Mouse (Mus musculus): ENCODE data around the gene Ecm2.

The Ecm2 gene

GRCm38 (mm10) chr13:49504510-49504909 is at the start of gene Ecm2:
Gene Ecm2 (plus strand): TSS chr13:49504810.
- ChIA-PET CTCF (no interaction called here), POLR2A (no interaction called here)

GRCm38 (mm10) chr13:49460276-49460675 is 44.3 kb upstream of the Ecm2 start:
- POLR2A ChIA-PET, result interaction anchor here in 1 of 4 experiments (2.6 kb wide), 1 partner anchor 9 kb away, joined by 6 read pairs; no protein-coding TSS in a partner anchor
- CTCF ChIA-PET, result interaction anchor here in 2 of 4 experiments (0.5 to 1.8 kb wide), 2 partner anchors 11 to 134 kb away, joined by 5 to 6 read pairs; no protein-coding TSS in a partner anchor

- ChIA-PET CTCF (interaction anchor here in 3 of 4 experiments (0.5 to 1.9 kb wide), 3 partner anchors 11 to 135 kb away, joined by 5 to 6 read pairs (median 5); no protein-coding TSS in a partner anchor), POLR2A (interaction anchor here in 3 of 4 experiments (0.5 to 1.9 kb wide), 5 partner anchors 9 to 930 kb away, joined by 3 to 6 read pairs (median 5); no protein-coding TSS in a partner anchor)
These were observed 43.8 kb upstream of the Ecm2 start for GRCm38 (mm10) chr13:49460692-49461414.

GRCm38 (mm10) chr13:49461458-49462132 is 43.0 kb upstream of the Ecm2 start:
- ChIA-PET POLR2A (interaction anchor here in 2 of 4 experiments (1.0 to 1.9 kb wide), 5 partner anchors 9 to 14 kb away, joined by 3 to 6 read pairs (median 4); no protein-coding TSS in a partner anchor), CTCF (interaction anchor here in 2 of 4 experiments (1.6 to 1.9 kb wide), 2 partner anchors 12 kb away, joined by 5 to 6 read pairs; no protein-coding TSS in a partner anchor)

GRCm38 (mm10) chr13:49462921-49463320 is 41.7 kb upstream of the Ecm2 start:
- ChIA-PET CTCF (interaction anchor here in 1 of 4 experiments (0.6 kb wide), 1 partner anchor 316 kb away, joined by 3 read pairs; no protein-coding TSS in a partner anchor), POLR2A (interaction anchor here in 2 of 4 experiments (1.3 to 2.1 kb wide), 3 partner anchors 8 to 13 kb away, joined by 3 to 9 read pairs (median 6); no protein-coding TSS in a partner anchor)

- CTCF ChIA-PET, result no interaction called here
- POLR2A ChIA-PET, result interaction anchor here in 2 of 4 experiments (0.8 to 1.7 kb wide), 3 partner anchors 10 to 45 kb away, joined by 3 read pairs; partner anchors contain the start of gene Ippk (in 1 of the 2)
These were observed 38.7 kb upstream of the Ecm2 start for GRCm38 (mm10) chr13:49465875-49466274.

- CTCF ChIA-PET, result interaction anchor here in 2 of 4 experiments (0.7 to 1.1 kb wide), 2 partner anchors 17 to 785 kb away, joined by 3 read pairs; no protein-coding TSS in a partner anchor
- POLR2A ChIA-PET, result interaction anchor here in 2 of 4 experiments (0.6 to 1.7 kb wide), 6 partner anchors 11 to 107 kb away, joined by 3 read pairs; partner anchors contain the start of gene Ippk (in 1 of the 2)
These were observed 38.1 kb upstream of the Ecm2 start for GRCm38 (mm10) chr13:49466393-49467075.

- CTCF ChIA-PET, result interaction anchor here in 1 of 4 experiments (1.1 kb wide), 1 partner anchor 18 kb away, joined by 3 read pairs; no protein-coding TSS in a partner anchor
- POLR2A ChIA-PET, result interaction anchor here in 1 of 4 experiments (1.1 to 2.4 kb wide), 3 partner anchors 11 to 75 kb away, joined by 3 to 12 read pairs (median 3); no protein-coding TSS in a partner anchor
These were observed 37.0 kb upstream of the Ecm2 start for GRCm38 (mm10) chr13:49467585-49467984.

GRCm38 (mm10) chr13:49469002-49469401 is 35.6 kb upstream of the Ecm2 start:
- ChIA-PET CTCF (interaction anchor here in 2 of 4 experiments (1.0 to 1.2 kb wide), 2 partner anchors 19 to 20 kb away, joined by 3 read pairs; no protein-coding TSS in a partner anchor), POLR2A (interaction anchor here in 2 of 4 experiments (1.1 to 3.0 kb wide), 5 partner anchors 10 to 213 kb away, joined by 3 to 12 read pairs (median 6); partner anchors contain the start of gene Iars (in 1 of the 2))

- ChIA-PET POLR2A (interaction anchor here in 2 of 4 experiments (1.0 to 3.0 kb wide), 3 partner anchors 8 to 212 kb away, joined by 3 to 12 read pairs (median 3); partner anchors contain the start of gene Iars (in 1 of the 2)), CTCF (no interaction called here)
These were observed 34.3 kb upstream of the Ecm2 start for GRCm38 (mm10) chr13:49470319-49470718.

GRCm38 (mm10) chr13:49470806-49471205 is 33.8 kb upstream of the Ecm2 start:
- ChIA-PET POLR2A (interaction anchor here in 2 of 4 experiments (1.0 to 3.0 kb wide), 2 partner anchors 9 to 12 kb away, joined by 3 to 12 read pairs; no protein-coding TSS in a partner anchor), CTCF (interaction anchor here in 1 of 4 experiments (1.0 kb wide), 1 partner anchor 21 kb away, joined by 3 read pairs; no protein-coding TSS in a partner anchor)

GRCm38 (mm10) chr13:49471981-49472675 is 32.5 kb upstream of the Ecm2 start:
- CTCF ChIA-PET, result no interaction called here
- POLR2A ChIA-PET, result interaction anchor here in 1 of 4 experiments (1.1 kb wide), 1 partner anchor 10 kb away, joined by 4 read pairs; no protein-coding TSS in a partner anchor

GRCm38 (mm10) chr13:49472676-49473005 is 32.0 kb upstream of the Ecm2 start:
- ChIA-PET CTCF (no interaction called here), POLR2A (interaction anchor here in 1 of 4 experiments (1.1 kb wide), 1 partner anchor 11 kb away, joined by 4 read pairs; no protein-coding TSS in a partner anchor)

- POLR2A ChIA-PET, result interaction anchor here in 1 of 4 experiments (3.2 kb wide), 1 partner anchor 9 kb away, joined by 12 read pairs; no protein-coding TSS in a partner anchor
- CTCF ChIA-PET, result no interaction called here
These were observed 26.7 kb upstream of the Ecm2 start for GRCm38 (mm10) chr13:49477887-49478286.

- CTCF ChIA-PET, result no interaction called here
These were observed 25.7 kb upstream of the Ecm2 start for GRCm38 (mm10) chr13:49478851-49479374.

GRCm38 (mm10) chr13:49479399-49479798 is 25.2 kb upstream of the Ecm2 start:
- ChIA-PET POLR2A (interaction anchor here in 2 of 4 experiments (1.2 to 3.2 kb wide), 3 partner anchors 11 to 13 kb away, joined by 3 to 12 read pairs (median 3); partner anchors contain the start of gene Tes3-ps (in 1 of the 2)), CTCF (no interaction called here)

More at GRCm38 (mm10) chr13:49478851-49479374, 25.7 kb upstream of the Ecm2 start:
- POLR2A ChIA-PET, result interaction anchor here in 2 of 4 experiments (1.2 to 3.2 kb wide), 3 partner anchors 10 to 14 kb away, joined by 3 to 12 read pairs (median 3); partner anchors contain the start of gene Tes3-ps (in 1 of the 2)

GRCm38 (mm10) chr13:49480057-49480456 is 24.6 kb upstream of the Ecm2 start:
- ChIA-PET CTCF (no interaction called here), POLR2A (interaction anchor here in 2 of 4 experiments (0.9 to 3.2 kb wide), 4 partner anchors 11 to 31 kb away, joined by 3 to 12 read pairs (median 3); no protein-coding TSS in a partner anchor)

Measured in embryonic stem cell, embryonic (primary cell).